Mouse (Mus musculus): Measurements from ENCODE around the gene Rnf114. TPM values are rescaled to one million over a fixed set of nuclear protein-coding genes. Genes with fewer than 3 reads are reported as not detected.

The Rnf114 gene
- polyA plus RNA-seq, 1 experiment from 2014 or later = 82.8 TPM

DNA sequence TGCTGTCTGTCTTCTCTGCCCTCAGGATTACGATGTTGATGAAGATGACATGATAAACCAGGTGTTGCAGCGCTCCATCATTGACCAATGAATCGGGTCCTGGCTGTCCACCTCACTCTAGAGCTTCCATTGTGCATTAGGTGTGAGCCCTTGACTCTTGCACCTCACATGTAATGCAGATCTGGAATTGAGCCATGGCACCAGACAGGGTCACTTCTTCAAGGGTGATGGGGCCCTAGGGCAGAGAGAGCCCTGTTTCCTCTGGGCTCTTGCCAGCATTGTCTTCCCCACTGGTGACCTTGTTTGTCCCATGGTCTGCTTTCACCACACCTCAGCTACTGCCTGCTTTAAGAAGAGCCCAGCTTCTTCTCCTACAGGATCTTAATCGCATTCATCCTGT, 22.2 kb downstream of the Rnf114 start:
- H3K27ac ChIP-seq (ENCODE audit: low read depth) = no peak overlapping the region
- no peak overlapping the region for H3K4me2 ChIP-seq (ENCODE audit: low read length)
- no peak overlapping the region for H3K4me3 ChIP-seq (ENCODE audit: low read depth, low read length)
- peaks cover 90% of the 10 kb centered on the region for H3K36me3 ChIP-seq (ENCODE audit: control insufficient read depth, insufficient read depth, low read length)
- 94% methylated on average over 4 of the region's 4 CpGs for WGBS
- no peak for ATAC-seq (replicated peaks; ENCODE audit: low FRiP score, low TSS enrichment, low read depth)
- H3K4me1 ChIP-seq (replicated peaks; ENCODE audit: control insufficient read depth, insufficient read depth, low read length) = no peaks in the 10 kb centered on the region
- no peak for DNase-seq (ENCODE audit: low spot score)
- no peaks in the 10 kb centered on the region for H3K27me3 ChIP-seq (replicated peaks; ENCODE audit: control insufficient read depth, insufficient read depth, low read length)
- no peaks in the 10 kb centered on the region for H3K9me3 ChIP-seq (ENCODE audit: control insufficient read depth, low read length)
- no peak overlapping the region for H3K9ac ChIP-seq (ENCODE audit: low read length)

DNA sequence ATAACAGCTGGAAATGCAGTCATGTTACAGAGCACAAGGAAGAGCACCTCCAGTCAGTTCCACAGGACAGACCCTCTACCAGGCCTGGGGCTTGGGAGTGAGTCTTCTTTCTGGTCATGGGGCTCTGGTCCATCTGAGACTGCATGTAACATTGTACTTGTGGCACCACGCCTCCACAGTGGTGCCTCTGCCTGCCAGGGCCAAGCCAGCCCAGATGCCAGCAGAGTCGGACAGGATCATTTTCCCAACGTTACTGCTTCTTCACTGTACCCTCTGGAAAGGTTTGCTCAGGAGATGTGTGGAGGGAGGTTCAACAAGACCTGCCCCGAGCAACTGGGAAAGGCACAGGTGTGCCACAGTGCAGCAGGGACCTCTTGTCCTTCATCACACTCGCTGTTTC, 23.2 kb downstream of the Rnf114 start:
- Histone ChIP-seq H3K27ac (ENCODE audit: low read depth) (no peak overlapping the region), H3K4me1 (replicated peaks; ENCODE audit: control insufficient read depth, insufficient read depth, low read length) (no peaks in the 10 kb centered on the region), H3K4me3 (ENCODE audit: low read depth, low read length) (no peak overlapping the region), H3K4me2 (ENCODE audit: low read length) (no peak overlapping the region), H3K9ac (ENCODE audit: low read length) (no peak overlapping the region), H3K9me3 (ENCODE audit: control insufficient read depth, low read length) (no peaks in the 10 kb centered on the region), H3K27me3 (replicated peaks; ENCODE audit: control insufficient read depth, insufficient read depth, low read length) (no peaks in the 10 kb centered on the region), H3K36me3 (ENCODE audit: control insufficient read depth, insufficient read depth, low read length) (peaks cover 80% of the 10 kb centered on the region)
- ATAC-seq (replicated peaks; ENCODE audit: low FRiP score, low TSS enrichment, low read depth) (no peak), DNase-seq (ENCODE audit: low spot score) (no peak)
- 89% methylated on average over 5 of the region's 5 CpGs for WGBS

GRCm38 (mm10) chr2:167519606-167520252, 27.3 kb downstream of the Rnf114 start:
- peaks cover 39% of the 10 kb centered on the region for H3K36me3 ChIP-seq (ENCODE audit: control insufficient read depth, insufficient read depth, low read length)
- no peaks in the 10 kb centered on the region for H3K27me3 ChIP-seq (replicated peaks; ENCODE audit: control insufficient read depth, insufficient read depth, low read length)
- no peak for ATAC-seq (replicated peaks; ENCODE audit: low FRiP score, low TSS enrichment, low read depth)
- no peak for DNase-seq (ENCODE audit: low spot score)
- no peak overlapping the region for H3K27ac ChIP-seq (ENCODE audit: low read depth)
- no peaks in the 10 kb centered on the region for H3K4me1 ChIP-seq (replicated peaks; ENCODE audit: control insufficient read depth, insufficient read depth, low read length)
- H3K4me2 ChIP-seq (ENCODE audit: low read length) = no peak overlapping the region
- no peak overlapping the region for H3K4me3 ChIP-seq (ENCODE audit: low read depth, low read length)
- WGBS = 76% methylated on average over 5 of the region's 5 CpGs
- no peaks in the 10 kb centered on the region for H3K9me3 ChIP-seq (ENCODE audit: control insufficient read depth, low read length)
- no peak overlapping the region for H3K9ac ChIP-seq (ENCODE audit: low read length)

DNA sequence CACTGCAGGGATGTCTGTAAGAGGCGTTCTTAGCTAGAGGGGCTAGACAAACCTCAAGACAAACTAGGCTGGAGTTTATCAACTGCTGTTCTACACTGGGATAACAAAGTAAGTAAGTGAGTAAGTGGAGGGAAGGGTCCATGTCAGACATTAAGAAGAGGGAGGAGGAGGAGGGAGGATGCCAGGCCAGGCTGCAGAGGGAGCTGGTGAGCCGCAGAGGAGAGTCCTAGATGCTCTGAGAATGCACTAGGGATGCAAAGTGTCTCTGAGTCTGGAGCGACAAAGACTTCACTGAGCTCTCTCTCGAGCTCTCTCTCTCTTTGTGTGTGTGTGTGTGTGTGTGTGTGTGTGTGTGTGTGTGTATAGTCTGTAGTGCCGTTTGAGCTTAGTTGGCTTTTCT, 35.8 kb downstream of the Rnf114 start:
- no peaks in the 10 kb centered on the region for H3K27me3 ChIP-seq (replicated peaks; ENCODE audit: control insufficient read depth, insufficient read depth, low read length)
- no peaks in the 10 kb centered on the region for H3K9me3 ChIP-seq (ENCODE audit: control insufficient read depth, low read length)
- H3K4me3 ChIP-seq (ENCODE audit: low read depth, low read length) = no peak overlapping the region
- DNase-seq (ENCODE audit: low spot score) (no peak), ATAC-seq (replicated peaks; ENCODE audit: low FRiP score, low TSS enrichment, low read depth) (no peak)
- no peaks in the 10 kb centered on the region for H3K36me3 ChIP-seq (ENCODE audit: control insufficient read depth, insufficient read depth, low read length)
- H3K9ac ChIP-seq (ENCODE audit: low read length) = no peak overlapping the region
- no peak overlapping the region for H3K27ac ChIP-seq (ENCODE audit: low read depth)
- no peak overlapping the region for H3K4me2 ChIP-seq (ENCODE audit: low read length)
- H3K4me1 ChIP-seq (replicated peaks; ENCODE audit: control insufficient read depth, insufficient read depth, low read length) = no peaks in the 10 kb centered on the region
- WGBS = 8% methylated on average over 5 of the region's 5 CpGs

DNA sequence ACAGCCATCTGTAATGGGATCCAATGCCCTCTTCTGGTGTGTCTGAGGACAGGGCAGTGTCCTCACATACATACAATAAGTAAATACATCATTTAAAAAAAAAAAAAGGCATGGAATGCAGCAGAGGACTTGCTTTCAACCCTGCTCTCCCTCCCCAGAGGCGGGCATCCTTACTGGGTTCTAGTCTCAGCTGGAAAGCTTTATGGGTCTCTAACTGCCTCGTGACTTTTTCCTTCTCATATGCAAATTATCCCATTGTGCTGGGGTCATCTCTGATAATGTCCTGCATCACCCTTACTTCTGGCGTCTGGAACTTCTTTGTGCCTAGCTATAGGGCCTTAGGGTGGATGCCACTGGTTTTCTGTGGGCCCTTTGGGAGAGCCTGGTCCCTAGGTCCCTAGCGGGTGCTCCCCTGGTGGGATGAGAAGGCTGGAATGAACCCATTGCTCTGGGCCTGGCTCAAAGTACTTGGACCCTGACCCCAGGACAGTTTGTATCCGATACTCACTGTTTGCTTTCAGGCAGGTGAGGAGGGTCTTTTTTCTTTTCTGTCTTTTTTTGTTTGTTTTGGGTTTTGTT, 37.6 kb downstream of the Rnf114 start:
- no peak overlapping the region for H3K9ac ChIP-seq (ENCODE audit: low read length)
- no peaks in the 10 kb centered on the region for H3K27me3 ChIP-seq (replicated peaks; ENCODE audit: control insufficient read depth, insufficient read depth, low read length)
- no peak overlapping the region for H3K4me3 ChIP-seq (ENCODE audit: low read depth, low read length)
- WGBS = 45% methylated on average over 5 of the region's 5 CpGs
- H3K36me3 ChIP-seq (ENCODE audit: control insufficient read depth, insufficient read depth, low read length) = no peaks in the 10 kb centered on the region
- no peak overlapping the region for H3K4me2 ChIP-seq (ENCODE audit: low read length)
- ATAC-seq (replicated peaks; ENCODE audit: low FRiP score, low TSS enrichment, low read depth) (no peak), DNase-seq (ENCODE audit: low spot score) (no peak)
- no peaks in the 10 kb centered on the region for H3K4me1 ChIP-seq (replicated peaks; ENCODE audit: control insufficient read depth, insufficient read depth, low read length)
- no peak overlapping the region for H3K27ac ChIP-seq (ENCODE audit: low read depth)
- H3K9me3 ChIP-seq (ENCODE audit: control insufficient read depth, low read length) = no peaks in the 10 kb centered on the region

DNA sequence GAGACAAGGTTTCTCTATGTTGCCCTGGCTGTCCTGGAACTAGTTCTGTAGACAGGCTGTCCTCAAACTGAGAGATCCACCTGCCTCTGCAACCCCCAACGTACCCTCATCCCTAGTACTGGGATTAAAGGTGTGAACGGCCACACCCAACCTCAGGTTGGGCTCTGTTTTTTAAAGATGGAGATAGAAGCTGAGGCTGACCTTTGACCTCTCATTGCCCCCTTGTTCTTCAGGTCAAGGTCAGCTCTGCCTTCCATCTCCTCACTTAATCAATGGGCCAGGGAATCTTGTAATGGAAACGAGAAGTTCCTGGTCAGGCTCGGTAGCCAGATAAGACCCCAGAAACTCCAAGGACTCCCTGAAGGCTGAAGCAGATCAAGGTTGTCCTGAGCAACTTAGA, 38.1 kb downstream of the Rnf114 start:
- no peak overlapping the region for H3K4me2 ChIP-seq (ENCODE audit: low read length)
- no peak overlapping the region for H3K4me3 ChIP-seq (ENCODE audit: low read depth, low read length)
- ATAC-seq (replicated peaks; ENCODE audit: low FRiP score, low TSS enrichment, low read depth) (no peak), DNase-seq (ENCODE audit: low spot score) (no peak)
- H3K36me3 ChIP-seq (ENCODE audit: control insufficient read depth, insufficient read depth, low read length) = no peaks in the 10 kb centered on the region
- H3K27me3 ChIP-seq (replicated peaks; ENCODE audit: control insufficient read depth, insufficient read depth, low read length) = no peaks in the 10 kb centered on the region
- no peak overlapping the region for H3K9ac ChIP-seq (ENCODE audit: low read length)
- H3K9me3 ChIP-seq (ENCODE audit: control insufficient read depth, low read length) = no peaks in the 10 kb centered on the region
- WGBS = 68% methylated on average over 4 of the region's 4 CpGs
- no peak overlapping the region for H3K27ac ChIP-seq (ENCODE audit: low read depth)
- no peaks in the 10 kb centered on the region for H3K4me1 ChIP-seq (replicated peaks; ENCODE audit: control insufficient read depth, insufficient read depth, low read length)

DNA sequence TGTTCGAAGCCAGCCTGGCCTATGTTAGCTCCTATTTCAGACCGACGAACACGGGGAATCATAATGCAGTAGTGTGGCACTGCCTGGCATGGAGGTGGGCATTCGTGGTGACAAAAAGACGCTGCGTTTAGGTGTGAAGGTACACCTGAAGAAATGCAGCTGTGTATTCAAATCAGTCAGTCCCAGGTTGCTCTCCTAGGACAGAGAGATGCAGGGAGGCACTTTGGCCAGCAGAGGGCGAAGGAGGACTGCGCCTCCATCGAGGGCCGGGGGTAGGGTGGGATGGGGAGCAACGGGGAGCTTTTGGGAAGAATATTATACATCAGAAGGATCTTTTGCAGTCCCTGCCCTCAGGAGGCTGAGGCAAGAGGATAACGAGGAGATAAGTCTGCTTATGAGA, 39.7 kb downstream of the Rnf114 start:
- Histone ChIP-seq H3K36me3 (ENCODE audit: control insufficient read depth, insufficient read depth, low read length) (no peaks in the 10 kb centered on the region), H3K4me2 (ENCODE audit: low read length) (no peak overlapping the region), H3K4me1 (replicated peaks; ENCODE audit: control insufficient read depth, insufficient read depth, low read length) (no peaks in the 10 kb centered on the region), H3K9ac (ENCODE audit: low read length) (no peak overlapping the region), H3K27me3 (replicated peaks; ENCODE audit: control insufficient read depth, insufficient read depth, low read length) (peaks cover 9% of the 10 kb centered on the region), H3K9me3 (ENCODE audit: control insufficient read depth, low read length) (no peaks in the 10 kb centered on the region), H3K27ac (ENCODE audit: low read depth) (no peak overlapping the region), H3K4me3 (ENCODE audit: low read depth, low read length) (no peak overlapping the region)
- WGBS = 17% methylated on average over 13 of the region's 13 CpGs
- DNase-seq (ENCODE audit: low spot score) (peak; percentile 78), ATAC-seq (replicated peaks; ENCODE audit: low FRiP score, low TSS enrichment, low read depth) (no peak)

DNA sequence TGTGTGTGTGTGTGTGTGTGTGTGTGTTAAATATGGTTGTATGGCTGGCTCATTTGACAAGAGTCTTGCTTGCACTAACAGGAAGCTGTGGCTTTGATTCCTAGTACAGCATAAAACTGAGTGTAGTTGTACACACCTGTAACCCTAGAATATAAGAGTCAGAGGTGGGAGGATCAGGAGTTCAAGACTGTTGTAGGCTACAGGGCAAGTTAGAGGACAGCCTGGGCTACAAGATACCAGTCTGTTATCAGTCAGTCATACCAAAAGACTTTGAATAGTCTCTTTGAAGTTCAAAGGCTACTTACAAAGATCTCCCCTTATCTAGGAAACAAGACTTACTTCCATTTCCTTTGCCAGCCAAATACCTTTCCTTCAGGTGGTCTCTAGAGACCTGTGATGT, 41.4 kb downstream of the Rnf114 start:
- DNase-seq (ENCODE audit: low spot score) (no peak), ATAC-seq (replicated peaks; ENCODE audit: low FRiP score, low TSS enrichment, low read depth) (no peak)
- no peaks in the 10 kb centered on the region for H3K9me3 ChIP-seq (ENCODE audit: control insufficient read depth, low read length)

GRCm38 (mm10) chr2:167536320-167536945, 44.0 kb downstream of the Rnf114 start:
- DNase-seq (ENCODE audit: low spot score) (no peak), ATAC-seq (replicated peaks; ENCODE audit: low FRiP score, low TSS enrichment, low read depth) (no peak)
- H3K36me3 ChIP-seq (ENCODE audit: control insufficient read depth, insufficient read depth, low read length) = no peaks in the 10 kb centered on the region
- no peak overlapping the region for H3K9ac ChIP-seq (ENCODE audit: low read length)
- H3K4me3 ChIP-seq (ENCODE audit: low read depth, low read length) = no peak overlapping the region
- peaks cover 20% of the 10 kb centered on the region for H3K4me1 ChIP-seq (replicated peaks; ENCODE audit: control insufficient read depth, insufficient read depth, low read length)
- peaks cover 14% of the 10 kb centered on the region for H3K27me3 ChIP-seq (replicated peaks; ENCODE audit: control insufficient read depth, insufficient read depth, low read length)
- 38% methylated on average over 10 of the region's 10 CpGs for WGBS
- no peak overlapping the region for H3K4me2 ChIP-seq (ENCODE audit: low read length)
- no peaks in the 10 kb centered on the region for H3K9me3 ChIP-seq (ENCODE audit: control insufficient read depth, low read length)
- H3K27ac ChIP-seq (ENCODE audit: low read depth) = no peak overlapping the region

More for the DNA sequence above, 41.4 kb downstream of the Rnf114 start:
- Histone ChIP-seq H3K36me3 (ENCODE audit: control insufficient read depth, insufficient read depth, low read length) (no peaks in the 10 kb centered on the region), H3K9ac (ENCODE audit: low read length) (no peak overlapping the region), H3K27me3 (replicated peaks; ENCODE audit: control insufficient read depth, insufficient read depth, low read length) (peaks cover 14% of the 10 kb centered on the region), H3K4me2 (ENCODE audit: low read length) (no peak overlapping the region), H3K27ac (ENCODE audit: low read depth) (no peak overlapping the region), H3K4me1 (replicated peaks; ENCODE audit: control insufficient read depth, insufficient read depth, low read length) (peaks cover 5% of the 10 kb centered on the region), H3K4me3 (ENCODE audit: low read depth, low read length) (no peak overlapping the region)
